Mouse (Mus musculus) hindbrain, embryonic 11.5 days (tissue): ENCODE data around the gene Nek3. TPM values are rescaled to one million over a fixed set of nuclear protein-coding genes. Genes with fewer than 3 reads are reported as not detected.

Experiments
- polyA plus RNA-seq: library from polyadenylated mRNA; unstranded; fragments of >200 nt; fragmentation: Nextera tagmentation; extraction: Ambion mirVana; gene quantifications from 2 replicates; pipeline ENCODE4 v1.2.1, GENCODE M21; 2014

The Nek3 gene
- polyA plus RNA-seq, 1 experiment from 2014 or later = 10.5 TPM

Other genes starting within 250 kb of the Nek3 start
- gene Defb15, start 233.7 kb downstream of the Nek3 start, polyA plus RNA-seq = not detected in 2 replicates
- gene Defb35, start 228.1 kb downstream of the Nek3 start, polyA plus RNA-seq = not detected in 2 replicates
- gene Defb13, start 219.7 kb downstream of the Nek3 start, polyA plus RNA-seq = not detected in 2 replicates
- not detected in 2 replicates for gene Fam90a1a, start 207.7 kb downstream of the Nek3 start, polyA plus RNA-seq
- not detected in 2 replicates for gene Ccdc70, start 196.7 kb downstream of the Nek3 start, polyA plus RNA-seq
- 1.3 and 1.9 TPM in 2 replicates for gene Atp7b, start 106.1 kb downstream of the Nek3 start, polyA plus RNA-seq
- 32.3 and 34.1 TPM in 2 replicates for gene Alg11, start 105.7 kb downstream of the Nek3 start, polyA plus RNA-seq
- 0.77 and 0.91 TPM in 2 replicates for gene Nek5, start 41.4 kb downstream of the Nek3 start, polyA plus RNA-seq
- gene Ckap2, start 19.4 kb upstream of the Nek3 start, polyA plus RNA-seq = 52.1 and 58.7 TPM in 2 replicates
- gene Vps36, start 26.4 kb upstream of the Nek3 start, polyA plus RNA-seq = 35.8 and 39.8 TPM in 2 replicates
- gene Thsd1, start 60.9 kb upstream of the Nek3 start, polyA plus RNA-seq = 8.8 and 10.8 TPM in 2 replicates
- gene Tpte, start 117.0 kb upstream of the Nek3 start, polyA plus RNA-seq = not detected in 2 replicates
- 11.3 and 14.7 TPM in 2 replicates for gene Slc25a15, start 232.2 kb upstream of the Nek3 start, polyA plus RNA-seq
- gene Mrps31, start 244.9 kb upstream of the Nek3 start, polyA plus RNA-seq = 43.2 and 49.3 TPM in 2 replicates